ENCODE assay signal across 20 mouse cellular contexts in the genomic region with DNA sequence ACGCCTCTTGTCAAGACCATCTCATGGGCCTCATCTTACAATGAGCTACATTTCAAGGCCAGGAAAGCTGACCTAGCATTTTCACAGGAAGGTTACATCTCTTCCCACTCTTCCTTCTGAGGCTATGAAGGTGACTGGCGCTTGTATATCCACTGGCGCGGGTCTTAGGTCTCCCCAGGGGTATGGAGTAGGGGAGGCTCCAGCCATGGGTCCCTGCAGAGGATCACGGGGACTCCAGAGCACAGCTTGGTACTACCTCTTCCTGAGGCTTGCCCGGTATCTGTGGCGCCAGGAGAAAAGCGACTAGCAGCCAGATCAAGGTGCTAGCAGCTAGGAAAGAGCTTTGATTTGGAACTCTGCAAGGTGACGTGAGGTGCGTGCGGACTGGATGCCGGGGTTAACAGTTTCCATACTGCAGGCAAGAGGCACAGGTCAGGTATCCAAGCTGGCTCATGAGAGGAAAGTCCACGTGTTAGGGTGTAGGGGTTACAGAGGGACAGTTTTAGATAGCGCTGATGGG. TPM values are rescaled to one million over a fixed set of nuclear protein-coding genes. Genes with fewer than 3 reads are reported as not detected.
DNase-seq lines count a peak whose midpoint lies in the region; ATAC-seq and TF ChIP-seq lines count a peak whose summit lies in the region.
"Had no signal": no experiment of that assay in that cellular context is flagged by ENCODE, and none has a peak within 500 bp of the region (broad histone marks: within the 10 kb centered on the region; RNA-seq: fewer than 3 reads in every experiment).

No protein-coding gene starts in this region.

- no peaks in the 10 kb centered on the region for H3K9me3 ChIP-seq in heart, embryonic 14.5 days (ENCODE audit: control insufficient read depth, low read length)
- H3K9me3 ChIP-seq: embryonic facial prominence, embryonic 12.5 days; hindbrain, embryonic 10.5 days; intestine, embryonic 15.5 days had no signal

- peak overlapping the region in 1 of 2 experiments; percentile 15; a peak in 1 of 4 replicates for H3K4me3 ChIP-seq in heart, embryonic 14.5 days (ENCODE audit: control insufficient read depth in 1 of 2, insufficient read depth in 1 of 2, low read depth in 1 of 2, low read length in 2 of 2)
- peak overlapping the region; percentile 73 for H3K4me3 ChIP-seq in bone marrow macrophage, adult 2 months (ENCODE audit: insufficient read depth, low read length)
- H3K4me3 ChIP-seq in macrophage (ENCODE audit: inconsistent target), result peak overlapping the region; percentile 71
- H3K4me3 ChIP-seq in layer of hippocampus, adult 2 months, result no peak overlapping the region
- H3K4me3 ChIP-seq: embryonic facial prominence, embryonic 12.5 days; hindbrain, embryonic 10.5 days; intestine, embryonic 15.5 days had no signal

- WGBS in heart, embryonic 14.5 days, result 75% methylated on average over 14 of the region's 14 CpGs
- 91% methylated on average over 14 of the region's 14 CpGs for WGBS in macrophage (ENCODE audit: missing documents)

- H3K79me2 ChIP-seq in macrophage (ENCODE audit: inconsistent target), result peaks cover 76% of the 10 kb centered on the region

- intact Hi-C loops in heart, postnatal 10 days (cut with DNase I), result loop anchor here (2.0 to 5.0 kb wide), 3 partner anchors 17 to 56 kb away; no protein-coding TSS in a partner anchor
- intact Hi-C loops in left cerebral cortex, postnatal 14 days (cut with DNase I), result loop anchor here (5.0 kb wide), 1 partner anchor 36 kb away; no protein-coding TSS in a partner anchor

- TF ChIP-seq POLR2A in bone marrow macrophage, adult 2 months (IDR thresholded peaks at IDR 0.05; ENCODE audit: borderline replicate concordance, low read depth, low read length), result no peak

- no peak for TF ChIP-seq CTCF in bone marrow macrophage, adult 2 months (IDR thresholded peaks at IDR 0.05; ENCODE audit: low read depth, low read length)
- TF ChIP-seq CTCF in layer of hippocampus, adult 2 months (conservative IDR thresholded peaks at IDR 0.05), result no peak

- H3K27ac ChIP-seq in heart, embryonic 14.5 days (replicated peaks in 1 of 2; ENCODE audit: control insufficient read depth in 1 of 2, insufficient read depth in 1 of 2, low read depth in 2 of 2, low read length in 2 of 2), result peak overlapping the region in 1 of 2 experiments; percentile 86; a peak in 2 of 4 replicates
- no peak overlapping the region for H3K27ac ChIP-seq in bone marrow macrophage, adult 2 months (ENCODE audit: insufficient read depth, low read depth, low read length)
- H3K27ac ChIP-seq in macrophage, result peak overlapping the region; percentile 91
- H3K27ac ChIP-seq in layer of hippocampus, adult 2 months, result no peak overlapping the region
- H3K27ac ChIP-seq: embryonic facial prominence, embryonic 12.5 days; hindbrain, embryonic 10.5 days; hindbrain, embryonic 14.5 days; intestine, embryonic 15.5 days had no signal

- peaks cover 39 to 55% of the 10 kb centered on the region in 2 experiments for H3K4me1 ChIP-seq in heart, embryonic 14.5 days (ENCODE audit: control insufficient read depth in 2 of 2, insufficient read depth in 2 of 2, low read length in 2 of 2)
- peaks cover 39% of the 10 kb centered on the region for H3K4me1 ChIP-seq in bone marrow macrophage, adult 2 months (ENCODE audit: control insufficient read depth, insufficient read depth, low read length)

- no peaks in the 10 kb centered on the region; the same call in 1 of the 2 replicates for H3K27me3 ChIP-seq in heart, embryonic 14.5 days (ENCODE audit: control insufficient read depth, insufficient read depth, low read length)

- peak; percentile 92 for DNase-seq in heart, adult 11 months
- DNase-seq in heart, adult 18-20 months, result no peak
- no peak for DNase-seq in heart, postnatal 10 days
- no peak for DNase-seq in left cerebral cortex, postnatal 14 days (ENCODE audit: low spot score in 2 of 2)
- no peak for DNase-seq in layer of hippocampus, adult 2 months (ENCODE audit: low spot score in 2 of 2)
- DNase-seq: cerebellum, adult 11 months; cerebellum, adult 8-10 months; cerebellum, postnatal 14 days; embryo, embryonic 11 days had no signal

- H3K36me3 ChIP-seq in heart, embryonic 14.5 days (ENCODE audit: control insufficient read depth, insufficient read depth, low read length), result peaks cover 29% of the 10 kb centered on the region
- H3K36me3 ChIP-seq in macrophage (ENCODE audit: inconsistent target), result peaks cover 29% of the 10 kb centered on the region
- H3K36me3 ChIP-seq: embryonic facial prominence, embryonic 12.5 days; G1E; hindbrain, embryonic 10.5 days; intestine, embryonic 15.5 days had no signal

- no peak for ATAC-seq in heart, embryonic 14.5 days (ENCODE audit: insufficient number of reproducible peaks, insufficient read depth, low FRiP score, low read depth)
- ATAC-seq: forebrain, embryonic 14.5 days had no signal

- H3K9ac ChIP-seq in heart, embryonic 14.5 days (ENCODE audit: low read length), result peak overlapping the region; percentile 44; the same call in 1 of the 2 replicates
- H3K9ac ChIP-seq: embryonic facial prominence, embryonic 12.5 days; hindbrain, embryonic 14.5 days; intestine, embryonic 15.5 days had no signal

- peak overlapping the region; percentile 71 for H3K4me2 ChIP-seq in heart, embryonic 14.5 days (ENCODE audit: low read length)
- H3K4me2 ChIP-seq: embryonic facial prominence, embryonic 12.5 days; hindbrain, embryonic 14.5 days; intestine, embryonic 15.5 days had no signal

RNA-seq across cellular contexts. Expression of a gene that starts 2.7 kb away (rescaled TPM):
- 100 to 1,000 TPM; 115 to 123 TPM for total RNA-seq in heart, adult 18-20 months (2021)
- polyA plus RNA-seq in heart, embryonic 14.5 days (2014; fragmentation: Nextera tagmentation; extraction: Ambion mirVana), result 123 and 151 TPM in 2 replicates
- total RNA-seq in heart, postnatal 10 days (2021), result 100 to 1,000 TPM; 135 to 143 TPM
- 299 and 319 TPM in 2 replicates for polyA plus RNA-seq in bone marrow macrophage, adult 2 months (2012; ENCODE audit: insufficient read depth, insufficient read length, missing spikeins)
- 100 to 1,000 TPM in 15 of 26 experiments, 10 to 100 TPM in 11; 21.7 to 469 (median 121) TPM for total RNA-seq in macrophage (2018; cell fraction: chromatin; rRNA removed)
- 100 to 1,000 TPM; 150 to 988 (median 446) TPM for total RNA-seq in macrophage (2018; cell fraction: cytosol; rRNA removed)
- 100 to 1,000 TPM; 112 to 839 (median 227) TPM for total RNA-seq in macrophage (2018; cell fraction: nucleus; rRNA removed)
- polyA plus RNA-seq in macrophage (2018), result 596 to 877 TPM (median 653 TPM) in 3 replicates
- total RNA-seq in left cerebral cortex, postnatal 14 days (2021), result 100 to 1,000 TPM; 115 to 126 TPM
- total RNA-seq in layer of hippocampus, adult 2 months (2021), result 10 to 100 TPM; 81.2 to 85.1 TPM
- total RNA-seq: G1E had no signal
- polyA plus RNA-seq: G1E had no signal

RNA-seq across cellular contexts. Expression of a gene that starts 56.6 kb away (rescaled TPM):
- 1 to 10 TPM; 5.4 to 6.7 TPM for total RNA-seq in heart, adult 18-20 months (2021)
- polyA plus RNA-seq in heart, embryonic 14.5 days (2014; fragmentation: Nextera tagmentation; extraction: Ambion mirVana), result 0.97 and 1.6 TPM in 2 replicates
- total RNA-seq in heart, postnatal 10 days (2021), result 10 to 100 TPM; 13.5 to 18.8 TPM
- polyA plus RNA-seq in bone marrow macrophage, adult 2 months (2012; ENCODE audit: insufficient read depth, insufficient read length, missing spikeins), result not detected in 2 replicates
- not detected for total RNA-seq in macrophage (2018; cell fraction: chromatin; rRNA removed)
- not detected for total RNA-seq in macrophage (2018; cell fraction: cytosol; rRNA removed)
- not detected for total RNA-seq in macrophage (2018; cell fraction: nucleus; rRNA removed)
- polyA plus RNA-seq in macrophage (2018), result not detected in 3 replicates
- total RNA-seq in left cerebral cortex, postnatal 14 days (2021), result 1 to 10 TPM; 4.9 to 8.2 TPM
- 1 to 10 TPM; 5.2 TPM for total RNA-seq in layer of hippocampus, adult 2 months (2021)
- total RNA-seq: common myeloid progenitor, adult 5-6 weeks; G1E; granulocyte monocyte progenitor cell, adult 5-6 weeks had no signal
- polyA plus RNA-seq: forebrain, embryonic 14.5 days; G1E had no signal
